Comparison of ENCODE assay signal across 25 mouse cellular contexts in genomic region chr1:188675511-188675863, GRCm38 (mm10).
DNase-seq lines count a peak whose midpoint lies in the region; ATAC-seq and TF ChIP-seq lines count a peak whose summit lies in the region.
"Had no signal": no experiment of that assay in that cellular context is flagged by ENCODE, and none has a peak within 500 bp of the region (broad histone marks: within the 10 kb centered on the region; RNA-seq: fewer than 3 reads in every experiment).

No protein-coding gene starts in this region.

- intact Hi-C loops in left cerebral cortex, postnatal 10 days (cut with DNase I): no loop called here

- H3K4me2 ChIP-seq in intestine, embryonic 14.5 days (ENCODE audit: low read length): no peak overlapping the region
- H3K4me2 ChIP-seq in intestine, embryonic 16.5 days (ENCODE audit: low read depth, low read length): no peak overlapping the region
- H3K4me2 ChIP-seq in liver, embryonic 11.5 days: no peak overlapping the region
- peak overlapping the region; percentile 32 for H3K4me2 ChIP-seq in liver, postnatal 0 days (ENCODE audit: low read depth, low read length)
- H3K4me2 ChIP-seq: heart, embryonic 15.5 days; hindbrain, embryonic 14.5 days; limb, embryonic 12.5 days; midbrain, embryonic 13.5 days; stomach, embryonic 15.5 days had no signal

- TF ChIP-seq POLR2A in kidney, adult 2 months (IDR thresholded peaks at IDR 0.05; ENCODE audit: low read depth, low read length): no peak

- no peak overlapping the region for H3K4me3 ChIP-seq in intestine, embryonic 14.5 days (ENCODE audit: low read depth, low read length)
- no peak overlapping the region for H3K4me3 ChIP-seq in intestine, embryonic 16.5 days (ENCODE audit: low read length)
- H3K4me3 ChIP-seq in liver, embryonic 11.5 days (ENCODE audit: low read depth, low read length): no peak overlapping the region
- H3K4me3 ChIP-seq in liver, postnatal 0 days (ENCODE audit: low read depth, low read length): no peak overlapping the region
- no peak overlapping the region for H3K4me3 ChIP-seq in kidney, adult 2 months (ENCODE audit: insufficient read depth, low read depth, low read length)
- H3K4me3 ChIP-seq: forebrain, embryonic 10.5 days; heart, embryonic 15.5 days; layer of hippocampus, adult 2 months; limb, embryonic 12.5 days; midbrain, embryonic 13.5 days; stomach, embryonic 15.5 days had no signal

- DNase-seq in intestine, embryonic 14.5 days (ENCODE audit: low spot score): no peak
- no peak for DNase-seq in liver, embryonic 11.5 days (ENCODE audit: low spot score)
- peak; percentile 23 for DNase-seq in liver, postnatal 0 days
- DNase-seq in lung, postnatal 36 days: peak; percentile 24
- no peak for DNase-seq in kidney, adult 2 months
- no peak for DNase-seq in left cerebral cortex, postnatal 10 days (ENCODE audit: extremely low spot score in 1 of 2, low spot score in 2 of 2)
- DNase-seq: adrenal gland, postnatal 25 days; cerebellum, adult 9-11 months; gastrocnemius, postnatal 25 days; heart, postnatal 4 days; kidney, postnatal 25 days; right cerebral cortex, postnatal 25 days; thymus, postnatal 36 days had no signal

- 0 out of 2 replicates have a peak overlapping the region, but pooled peaks have one; percentile 11 for H3K27ac ChIP-seq in intestine, embryonic 14.5 days (ENCODE audit: low read depth)
- H3K27ac ChIP-seq in intestine, embryonic 16.5 days (ENCODE audit: low read length): no peak overlapping the region
- H3K27ac ChIP-seq in liver, embryonic 11.5 days (ENCODE audit: low read depth, low read length): no peak overlapping the region
- H3K27ac ChIP-seq in liver, postnatal 0 days (ENCODE audit: low read depth): no peak overlapping the region
- no peak overlapping the region for H3K27ac ChIP-seq in kidney, adult 2 months (ENCODE audit: insufficient read depth, low read depth, low read length)
- H3K27ac ChIP-seq: forebrain, embryonic 10.5 days; heart, embryonic 15.5 days; hindbrain, embryonic 14.5 days; layer of hippocampus, adult 2 months; limb, embryonic 12.5 days; midbrain, embryonic 13.5 days; stomach, embryonic 15.5 days had no signal

- no peaks in the 10 kb centered on the region for H3K9me3 ChIP-seq in intestine, embryonic 14.5 days (ENCODE audit: control insufficient read depth, low read length)
- no peaks in the 10 kb centered on the region for H3K9me3 ChIP-seq in intestine, embryonic 16.5 days (ENCODE audit: control insufficient read depth, low read length)
- H3K9me3 ChIP-seq in liver, embryonic 11.5 days (ENCODE audit: control insufficient read depth, low read length): no peaks in the 10 kb centered on the region
- H3K9me3 ChIP-seq in liver, postnatal 0 days (ENCODE audit: low read length): no peaks in the 10 kb centered on the region
- H3K9me3 ChIP-seq: forebrain, embryonic 10.5 days; heart, embryonic 15.5 days; limb, embryonic 12.5 days; midbrain, embryonic 13.5 days; stomach, embryonic 15.5 days had no signal

- H3K9ac ChIP-seq in intestine, embryonic 14.5 days (ENCODE audit: low read length): no peak overlapping the region
- H3K9ac ChIP-seq in intestine, embryonic 16.5 days (ENCODE audit: low read depth, low read length): no peak overlapping the region
- no peak overlapping the region for H3K9ac ChIP-seq in liver, embryonic 11.5 days (ENCODE audit: low read depth, low read length)
- no peak overlapping the region for H3K9ac ChIP-seq in liver, postnatal 0 days (replicated peaks)
- H3K9ac ChIP-seq: heart, embryonic 15.5 days; hindbrain, embryonic 14.5 days; limb, embryonic 12.5 days; midbrain, embryonic 13.5 days; stomach, embryonic 15.5 days had no signal

- no peaks in the 10 kb centered on the region for H3K36me3 ChIP-seq in intestine, embryonic 14.5 days (ENCODE audit: control insufficient read depth, insufficient read depth, low read length)
- no peaks in the 10 kb centered on the region for H3K36me3 ChIP-seq in intestine, embryonic 16.5 days (ENCODE audit: control insufficient read depth, insufficient read depth, low read length)
- H3K36me3 ChIP-seq in liver, embryonic 11.5 days (ENCODE audit: control insufficient read depth, insufficient read depth, low read length): no peaks in the 10 kb centered on the region
- H3K36me3 ChIP-seq in liver, postnatal 0 days (replicated peaks; ENCODE audit: insufficient read depth, low read length): no peaks in the 10 kb centered on the region
- no peaks in the 10 kb centered on the region for H3K36me3 ChIP-seq in kidney, adult 2 months (ENCODE audit: control insufficient read depth, insufficient read depth, low read length)
- H3K36me3 ChIP-seq: forebrain, embryonic 10.5 days; heart, embryonic 15.5 days; limb, embryonic 12.5 days; midbrain, embryonic 13.5 days; stomach, embryonic 15.5 days had no signal

- 85% methylated on average over 10 of the region's 10 CpGs for WGBS in intestine, embryonic 14.5 days
- 88% methylated on average over 10 of the region's 10 CpGs for WGBS in intestine, embryonic 16.5 days
- 66% methylated on average over 10 of the region's 10 CpGs for WGBS in liver, embryonic 11.5 days
- 52% methylated on average over 10 of the region's 10 CpGs for WGBS in liver, postnatal 0 days (ENCODE audit: insufficient replicate concordance)
- 76% methylated on average over 10 of the region's 10 CpGs for WGBS in kidney, adult 2 months

- H3K4me1 ChIP-seq in intestine, embryonic 14.5 days (replicated peaks; ENCODE audit: control insufficient read depth, insufficient read depth, low read length): no peaks in the 10 kb centered on the region
- no peaks in the 10 kb centered on the region for H3K4me1 ChIP-seq in intestine, embryonic 16.5 days (ENCODE audit: control insufficient read depth, insufficient read depth, low read length)
- no peaks in the 10 kb centered on the region for H3K4me1 ChIP-seq in liver, embryonic 11.5 days (replicated peaks; ENCODE audit: control insufficient read depth, insufficient read depth, low read length)
- H3K4me1 ChIP-seq in liver, postnatal 0 days (ENCODE audit: insufficient read depth): peaks cover 4% of the 10 kb centered on the region
- no peaks in the 10 kb centered on the region for H3K4me1 ChIP-seq in kidney, adult 2 months (ENCODE audit: control insufficient read depth, insufficient read depth, low read length)
- H3K4me1 ChIP-seq: forebrain, embryonic 10.5 days; heart, embryonic 15.5 days; midbrain, embryonic 13.5 days; stomach, embryonic 15.5 days had no signal

- TF ChIP-seq EP300 in liver, postnatal 0 days (IDR thresholded peaks at IDR 0.05; ENCODE audit: low read depth): no peak

- no peaks in the 10 kb centered on the region for H3K27me3 ChIP-seq in intestine, embryonic 14.5 days (replicated peaks; ENCODE audit: control insufficient read depth, insufficient read depth, low read length)
- no peaks in the 10 kb centered on the region for H3K27me3 ChIP-seq in intestine, embryonic 16.5 days (replicated peaks; ENCODE audit: control insufficient read depth, insufficient read depth, low read length)
- no peaks in the 10 kb centered on the region for H3K27me3 ChIP-seq in liver, embryonic 11.5 days (replicated peaks; ENCODE audit: control insufficient read depth, insufficient read depth, low read length)
- H3K27me3 ChIP-seq in liver, postnatal 0 days (ENCODE audit: insufficient read depth, low read length): no peaks in the 10 kb centered on the region
- no peaks in the 10 kb centered on the region for H3K27me3 ChIP-seq in kidney, adult 2 months (replicated peaks; ENCODE audit: control insufficient read depth, insufficient read depth, low read length)
- H3K27me3 ChIP-seq: heart, embryonic 15.5 days; limb, embryonic 12.5 days; midbrain, embryonic 13.5 days; stomach, embryonic 15.5 days had no signal

- no peak for ATAC-seq in intestine, embryonic 14.5 days (replicated peaks; ENCODE audit: low FRiP score, low TSS enrichment, low read depth)
- ATAC-seq in intestine, embryonic 16.5 days: no peak; the same call in 1 of the 2 replicates
- ATAC-seq in liver, embryonic 11.5 days (replicated peaks; ENCODE audit: low FRiP score): peak; percentile 63; the same call in 1 of the 2 replicates
- peak; percentile 77 for ATAC-seq in liver, postnatal 0 days
- ATAC-seq in megakaryocyte, adult 5-6 weeks (ENCODE audit: poor library complexity, severe bottlenecking): no peak
- ATAC-seq: CD4-positive, CD25-positive, alpha-beta regulatory T cell, adult 4 months; forebrain, embryonic 16.5 days; inflammation-experienced regulatory T-cells, adult 6 months; midbrain, embryonic 13.5 days had no signal

- TF ChIP-seq CTCF in liver, postnatal 0 days (IDR thresholded peaks at IDR 0.05; ENCODE audit: low read depth): no peak
- TF ChIP-seq CTCF in kidney, adult 2 months (conservative IDR thresholded peaks at IDR 0.05; ENCODE audit: insufficient read depth, insufficient read length, low read depth, low read length): no peak

Comparison
In these comparisons a context has a peak if more than half of its experiments do, and no peak if none do; other contexts are left out.
1. DNase-seq: peak in liver, postnatal 0 days (single experiment) and lung, postnatal 36 days (single experiment); none in intestine, embryonic 14.5 days (single experiment), liver, embryonic 11.5 days (single experiment), kidney, adult 2 months (single experiment) and left cerebral cortex, postnatal 10 days (0 of 2).
2. ATAC-seq: peak in liver, embryonic 11.5 days (single experiment) and liver, postnatal 0 days (single experiment); none in intestine, embryonic 14.5 days (single experiment), intestine, embryonic 16.5 days (single experiment) and megakaryocyte, adult 5-6 weeks (single experiment).